Mouse (Mus musculus) ES-Bruce4 (cell line): ENCODE results near the gene Rtp2.

Experiments used
- CTCF ChIP-seq: IDR thresholded peaks from one replicate; pipeline ENCODE4 v1.8.1; 2011; ENCODE audit warnings: low read depth, low read length
- EP300 ChIP-seq: IDR thresholded peaks from 2 replicates; pipeline ENCODE4 v1.6.1; 2011; ENCODE audit warnings: low read depth, low read length; ENCODE audit not compliant: insufficient read depth
- POLR2A ChIP-seq: IDR thresholded peaks from one replicate; pipeline ENCODE4 v1.8.1; 2011; ENCODE audit warnings: low read length; ENCODE audit not compliant: insufficient read depth

- TF ChIP-seq POLR2A (no peak), EP300 (no peak), CTCF (no peak)
Measured at GRCm38 (mm10) chr16:23973635-23974367, 41.6 kb upstream of the Rtp2 start.
